Mouse (Mus musculus) spleen, postnatal 4 days (tissue): ENCODE measurements around the gene Odf3b.

Experiments used
- DNase-seq, 2 experiments: peaks; one replicate each; pipeline ENCODE4 v3.0.0; 2022; ENCODE audit warnings: low spot score in 2 of 2

Gene Odf3b

GRCm38 (mm10) chr15:89334774-89335537, 44.1 kb downstream of the Odf3b start:
- DNase-seq, result no peak

- DNase-seq, result no peak
These were observed 44.8 kb downstream of the Odf3b start, which contains the start of gene Miox for GRCm38 (mm10) chr15:89334271-89334670. TSS of gene Miox (plus strand) at chr15:89334398.
